Mouse (Mus musculus): ENCODE data around the gene Igdcc4.
A peak's percentile ranks its signal among the peaks of the same experiment; 100 is the strongest.

The Igdcc4 gene

DNA sequence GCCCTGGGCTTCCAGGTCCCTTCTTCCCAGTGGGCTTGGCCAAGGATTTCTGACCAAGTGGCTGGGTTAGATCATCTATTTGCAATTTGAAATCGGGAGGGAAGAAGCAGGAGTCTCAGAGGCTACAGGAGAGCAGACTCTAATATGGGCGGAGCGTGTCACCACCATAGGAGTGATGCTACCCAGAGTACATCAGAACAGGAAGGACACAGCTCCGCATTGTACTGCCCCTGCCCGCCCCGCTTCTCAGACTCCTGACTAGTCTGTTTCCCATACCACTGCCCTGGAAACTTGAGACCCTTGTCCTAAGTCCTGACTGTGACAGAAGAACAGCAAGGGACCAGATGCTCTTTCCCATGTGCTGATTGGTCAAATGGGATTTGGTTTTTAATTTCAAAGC lies 56.3 kb downstream of the Igdcc4 start:
- DNase-seq (ENCODE audit: low spot score): no peak

DNA sequence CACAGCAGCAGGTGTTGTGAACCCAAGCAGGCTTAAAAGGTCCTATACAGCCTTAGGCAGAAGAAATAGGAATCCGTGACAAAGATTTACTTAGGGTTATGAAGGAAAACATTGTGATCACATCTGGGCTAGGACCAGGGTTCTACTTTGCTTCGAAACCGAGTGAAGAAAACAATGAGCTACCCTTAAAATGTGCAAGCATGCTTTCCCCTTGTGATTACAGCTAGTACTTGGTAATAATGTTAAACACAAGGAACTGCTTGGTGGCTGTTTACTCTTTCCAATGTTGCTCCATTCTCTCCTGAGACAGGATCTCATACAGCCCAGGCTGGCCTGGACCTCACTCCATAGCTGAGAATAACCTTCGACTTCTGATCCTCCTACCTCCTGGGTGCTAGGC lies 59.9 kb downstream of the Igdcc4 start:
- no peak for DNase-seq (ENCODE audit: low spot score)

DNA sequence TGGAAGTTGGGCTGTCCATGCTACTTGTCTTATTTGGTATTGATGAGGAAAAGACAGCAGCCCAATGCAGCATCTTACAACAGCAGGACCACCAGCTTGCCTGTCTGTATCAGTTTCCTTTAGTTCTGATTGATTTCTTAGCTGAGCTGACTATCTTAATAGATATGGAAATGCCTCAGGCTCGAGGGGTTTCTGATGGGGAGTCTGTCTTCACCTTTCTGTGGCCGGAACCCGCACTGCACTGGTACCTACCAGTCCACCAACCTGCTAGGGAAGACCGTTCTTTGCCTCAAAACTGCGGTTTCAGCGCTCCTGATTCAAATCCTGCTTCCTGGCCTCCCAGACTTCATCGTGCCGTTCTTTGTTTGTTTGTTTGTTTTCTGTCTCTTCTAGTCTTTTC lies 60.6 kb downstream of the Igdcc4 start:
- no peak for DNase-seq (ENCODE audit: low spot score)

DNA sequence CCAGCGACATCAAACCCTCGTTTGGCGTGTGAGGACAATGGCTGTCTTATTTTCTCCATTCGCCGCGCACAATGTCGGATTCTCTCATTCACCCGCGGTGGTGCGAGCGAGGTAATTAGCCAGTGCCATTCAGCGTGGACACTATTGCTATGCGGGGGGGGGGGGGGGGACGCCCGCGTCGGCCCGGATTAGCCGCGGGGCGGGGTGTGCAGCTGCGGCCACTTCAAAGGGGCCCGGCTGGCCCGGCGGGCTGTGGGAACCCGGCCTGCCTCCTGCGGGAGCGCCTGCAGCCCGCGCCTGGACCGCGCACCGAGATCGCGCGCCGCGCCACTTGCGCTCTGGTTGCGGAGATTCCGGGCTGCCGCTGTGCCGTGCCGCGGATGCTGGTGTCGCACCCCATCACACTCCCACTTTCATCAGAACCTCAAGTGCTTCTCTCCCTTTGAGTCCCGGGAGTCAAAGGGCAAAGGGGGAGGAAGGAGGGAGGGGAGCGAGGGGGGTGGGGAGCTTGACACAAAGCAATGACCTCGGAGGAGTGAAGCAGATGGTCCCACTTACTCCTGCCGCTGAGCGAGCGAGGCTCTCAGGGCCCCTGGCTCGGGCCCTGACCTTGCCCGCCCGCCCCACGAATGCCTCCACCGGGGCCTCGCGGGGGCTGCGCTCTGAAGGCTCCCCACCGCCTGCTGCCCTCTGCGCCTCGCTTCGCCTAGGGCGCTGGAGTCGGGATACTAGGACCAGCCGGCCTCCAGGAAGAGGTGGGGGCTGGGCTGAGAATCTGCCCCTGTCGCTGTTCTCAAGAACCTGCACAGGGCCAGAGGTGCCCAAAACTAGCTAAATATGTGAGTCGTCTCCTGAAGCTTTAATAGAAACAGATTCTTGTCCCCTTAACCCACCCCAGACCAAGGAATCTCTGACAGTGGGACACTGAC lies 61.7 kb downstream of the Igdcc4 start:
- peak; percentile 72 for DNase-seq (ENCODE audit: low spot score)

DNA sequence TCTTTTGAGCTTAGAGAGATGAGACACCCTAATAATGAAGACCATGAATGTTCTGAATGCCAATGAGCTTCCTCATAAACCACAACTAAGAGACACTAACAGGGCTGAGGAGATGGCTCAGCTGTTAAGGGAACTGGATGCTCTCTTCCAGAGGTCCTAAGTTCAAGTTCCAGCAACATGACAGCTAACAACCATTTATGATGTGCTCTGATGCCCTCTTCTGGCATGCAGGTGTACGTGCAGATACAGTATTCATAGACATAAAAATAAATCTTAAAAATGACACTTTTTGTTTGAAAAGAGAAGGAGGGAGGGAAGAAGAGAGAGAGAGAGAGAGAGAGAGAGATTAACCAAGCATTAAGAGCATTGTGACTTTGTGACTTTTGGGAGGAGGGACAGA lies 63.6 kb downstream of the Igdcc4 start:
- DNase-seq (ENCODE audit: low spot score): no peak

DNA sequence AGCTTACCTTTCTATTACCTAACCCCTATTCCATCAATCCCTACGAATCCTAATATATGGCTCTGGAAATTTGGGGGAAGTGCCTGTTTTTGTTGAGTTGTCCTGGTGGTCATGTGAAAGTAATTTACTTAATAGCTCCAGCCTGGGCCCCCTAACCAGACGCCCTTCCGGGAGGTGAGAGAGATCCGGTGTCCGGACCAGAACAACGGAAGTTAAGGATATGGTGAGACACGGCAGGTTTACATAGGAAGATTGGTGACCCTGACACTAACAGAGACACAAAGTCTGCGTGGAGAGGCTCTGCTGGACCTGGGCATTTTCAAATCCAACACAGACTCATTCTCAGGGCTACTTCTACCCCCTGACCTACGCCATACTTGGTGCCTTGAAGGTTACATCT lies 65.1 kb downstream of the Igdcc4 start:
- DNase-seq (ENCODE audit: low spot score): no peak

DNA sequence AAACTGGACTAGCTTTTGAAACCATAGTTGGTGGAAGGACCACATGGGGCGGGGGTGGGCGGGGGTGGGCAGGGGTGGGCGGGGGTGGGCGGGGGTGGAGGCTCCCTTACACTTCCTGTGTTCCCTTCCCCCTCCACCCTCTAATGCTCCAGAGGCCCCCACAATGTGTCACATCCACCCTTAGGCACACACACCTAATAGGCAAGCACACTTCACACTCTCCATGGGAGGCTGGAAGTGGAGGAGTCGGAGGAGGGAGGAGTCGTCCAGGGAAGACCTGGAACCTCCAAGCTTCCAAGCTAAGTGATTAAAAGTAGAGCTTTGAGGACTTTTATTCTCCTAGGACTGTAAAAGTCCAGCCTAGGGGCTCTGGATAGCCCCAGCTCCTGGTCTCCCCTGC lies 67.2 kb downstream of the Igdcc4 start:
- DNase-seq (ENCODE audit: low spot score): no peak

DNA sequence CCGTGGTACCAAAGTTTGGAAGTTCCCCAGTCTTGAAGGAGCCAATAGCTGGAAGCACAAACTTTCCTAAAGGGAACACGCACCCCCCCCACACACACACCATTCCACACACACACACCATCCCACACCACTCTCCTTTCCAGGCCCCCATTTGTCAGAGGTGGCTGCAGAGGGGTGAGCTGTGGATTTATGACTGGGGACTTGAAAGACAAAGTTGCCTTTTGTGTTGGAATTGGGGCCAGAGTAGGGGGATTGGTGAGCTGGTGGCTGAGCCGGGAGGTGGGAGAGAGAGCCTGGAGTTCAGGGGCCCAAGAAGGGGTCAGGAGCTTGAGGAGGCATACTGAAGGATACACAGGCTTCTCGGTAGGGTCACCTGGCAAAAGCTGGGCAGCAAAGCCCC lies 67.7 kb downstream of the Igdcc4 start:
- no peak for DNase-seq (ENCODE audit: low spot score)

DNA sequence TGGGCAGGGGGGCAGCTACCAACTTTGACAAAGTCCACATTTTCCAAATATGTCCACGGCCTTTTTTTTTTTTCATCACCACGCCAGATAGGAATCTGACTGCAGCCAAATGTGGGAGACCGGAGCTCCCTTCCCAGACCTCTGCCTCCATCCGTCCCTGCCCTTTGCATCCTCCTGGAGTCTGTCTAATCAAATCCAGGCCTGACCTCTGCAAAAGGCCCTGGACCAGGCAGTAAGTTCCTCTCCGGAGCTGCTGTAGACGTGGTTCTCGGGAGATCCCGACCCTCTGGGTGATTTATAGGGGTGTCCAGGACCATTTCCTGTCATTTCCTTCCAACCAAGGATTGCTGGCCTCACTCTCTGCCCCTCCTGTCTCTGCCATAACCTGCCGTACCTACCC lies 71.4 kb downstream of the Igdcc4 start:
- DNase-seq (ENCODE audit: low spot score): no peak

DNA sequence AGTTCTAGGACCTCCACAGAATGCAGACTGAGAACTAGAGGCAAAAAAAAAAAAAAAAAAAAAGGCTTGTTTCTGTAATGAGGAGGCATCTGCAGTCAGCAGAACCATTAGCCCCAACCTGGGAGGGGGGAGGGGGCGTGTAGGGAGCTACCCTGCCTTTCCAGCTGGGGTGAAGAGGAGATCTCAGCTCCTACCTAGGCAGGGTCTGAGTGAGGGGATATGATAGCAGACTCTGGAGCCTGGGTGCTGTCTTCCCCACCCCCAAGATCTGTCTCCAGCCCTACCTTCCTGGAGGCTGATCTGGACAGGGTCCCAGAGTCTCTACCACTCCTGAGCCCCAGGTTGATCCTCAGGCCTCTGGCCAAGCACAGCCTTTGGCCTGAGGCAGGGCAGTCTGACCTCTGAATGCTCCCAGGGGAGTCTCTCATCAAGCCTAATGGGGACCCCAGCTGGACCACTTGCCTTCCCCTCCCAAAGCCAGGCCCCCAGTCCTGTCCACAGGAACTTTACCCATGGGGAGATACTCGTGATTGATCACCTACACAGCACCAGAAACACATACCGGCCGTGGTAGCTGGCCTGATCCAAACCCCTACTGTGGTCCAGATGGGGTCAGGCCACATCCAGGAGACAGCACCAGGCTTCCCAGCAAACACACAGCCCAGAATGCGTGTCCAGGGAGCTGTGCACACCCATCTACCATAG lies 74.1 kb downstream of the Igdcc4 start:
- no peak for DNase-seq (ENCODE audit: low spot score)

DNA sequence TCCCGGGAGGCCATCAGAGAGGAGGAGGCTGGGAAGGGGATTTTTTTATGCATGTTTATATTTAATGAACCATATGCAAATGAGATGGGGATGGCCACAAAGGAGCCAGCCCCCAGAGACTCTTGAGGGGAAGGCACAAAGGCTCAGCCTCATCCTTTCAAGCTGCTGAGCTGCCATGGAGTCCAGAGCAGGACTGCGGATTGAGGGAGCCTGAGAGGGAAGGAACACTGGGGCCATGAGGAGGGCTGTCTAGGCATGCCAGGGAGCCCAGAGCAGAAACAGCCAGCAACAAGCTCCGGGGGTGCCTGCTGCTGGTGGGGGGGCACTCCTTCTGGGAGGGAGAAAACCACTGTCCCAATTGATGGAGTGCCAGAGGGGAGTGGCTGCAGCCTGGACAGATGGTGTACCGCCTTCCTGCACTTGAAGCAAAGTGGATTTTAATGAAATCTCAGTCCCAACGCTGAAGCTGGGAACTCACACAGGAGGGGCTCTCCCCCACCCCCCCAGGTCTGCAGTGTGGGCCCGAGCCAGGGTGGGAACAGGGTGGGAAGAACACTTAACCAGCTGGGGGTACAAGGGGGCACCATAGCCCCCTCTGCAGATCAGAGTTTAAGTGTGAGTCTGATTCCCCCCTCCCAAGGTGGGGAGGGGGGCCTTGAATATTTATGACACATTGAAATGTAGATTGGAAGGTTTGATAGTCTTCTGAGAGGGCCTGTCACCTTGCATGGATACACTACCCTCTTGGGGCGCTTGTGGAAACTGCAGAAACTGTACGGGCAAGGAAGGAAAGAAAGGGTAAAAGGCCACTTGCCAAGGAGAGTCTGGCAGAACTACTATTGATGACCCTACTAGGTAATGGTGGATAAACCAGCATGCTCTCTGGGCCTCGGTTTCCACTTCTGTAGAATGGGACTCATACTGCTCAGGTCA lies 74.9 kb downstream of the Igdcc4 start:
- DNase-seq (ENCODE audit: low spot score): peak; percentile 46

DNA sequence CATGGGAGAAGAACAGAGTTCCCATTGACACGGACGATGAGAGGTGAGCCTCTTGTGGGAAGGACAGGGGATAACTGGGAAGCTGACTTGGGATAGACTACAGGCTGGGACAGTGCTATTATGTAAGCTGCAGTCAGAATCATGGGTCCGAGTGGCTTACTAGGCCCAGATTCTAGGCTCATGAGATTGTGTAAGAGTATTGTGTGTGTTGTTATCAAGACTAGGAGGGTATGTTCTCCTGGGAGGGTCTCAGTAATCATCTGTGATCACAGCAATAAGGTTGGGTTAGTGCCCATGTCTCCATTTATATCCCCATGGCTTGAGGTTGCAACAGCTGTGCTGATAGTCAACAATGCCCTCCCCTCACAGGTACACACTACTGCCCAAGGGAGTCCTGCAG lies 76.2 kb downstream of the Igdcc4 start:
- DNase-seq (ENCODE audit: low spot score): no peak

DNA sequence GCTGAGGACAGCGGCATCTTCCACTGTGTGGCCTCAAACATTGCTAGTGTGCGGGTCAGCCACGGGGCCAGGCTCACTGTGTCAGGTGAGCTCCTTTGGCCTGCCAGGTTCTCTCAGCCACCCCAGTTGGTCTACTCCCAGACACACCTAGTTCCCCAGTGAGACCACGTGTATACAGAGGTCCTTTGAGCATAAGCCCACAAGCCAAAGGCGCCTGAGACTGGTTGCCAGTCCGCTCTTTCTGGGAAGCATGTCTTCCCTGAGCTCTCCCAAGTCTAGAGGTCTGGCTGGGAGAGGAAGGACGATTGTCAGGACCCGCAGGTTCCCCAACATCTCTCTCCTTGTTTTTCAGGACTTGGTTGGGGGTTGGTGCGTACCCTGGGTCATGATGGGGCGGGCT lies 76.6 kb downstream of the Igdcc4 start:
- DNase-seq (ENCODE audit: low spot score): no peak

DNA sequence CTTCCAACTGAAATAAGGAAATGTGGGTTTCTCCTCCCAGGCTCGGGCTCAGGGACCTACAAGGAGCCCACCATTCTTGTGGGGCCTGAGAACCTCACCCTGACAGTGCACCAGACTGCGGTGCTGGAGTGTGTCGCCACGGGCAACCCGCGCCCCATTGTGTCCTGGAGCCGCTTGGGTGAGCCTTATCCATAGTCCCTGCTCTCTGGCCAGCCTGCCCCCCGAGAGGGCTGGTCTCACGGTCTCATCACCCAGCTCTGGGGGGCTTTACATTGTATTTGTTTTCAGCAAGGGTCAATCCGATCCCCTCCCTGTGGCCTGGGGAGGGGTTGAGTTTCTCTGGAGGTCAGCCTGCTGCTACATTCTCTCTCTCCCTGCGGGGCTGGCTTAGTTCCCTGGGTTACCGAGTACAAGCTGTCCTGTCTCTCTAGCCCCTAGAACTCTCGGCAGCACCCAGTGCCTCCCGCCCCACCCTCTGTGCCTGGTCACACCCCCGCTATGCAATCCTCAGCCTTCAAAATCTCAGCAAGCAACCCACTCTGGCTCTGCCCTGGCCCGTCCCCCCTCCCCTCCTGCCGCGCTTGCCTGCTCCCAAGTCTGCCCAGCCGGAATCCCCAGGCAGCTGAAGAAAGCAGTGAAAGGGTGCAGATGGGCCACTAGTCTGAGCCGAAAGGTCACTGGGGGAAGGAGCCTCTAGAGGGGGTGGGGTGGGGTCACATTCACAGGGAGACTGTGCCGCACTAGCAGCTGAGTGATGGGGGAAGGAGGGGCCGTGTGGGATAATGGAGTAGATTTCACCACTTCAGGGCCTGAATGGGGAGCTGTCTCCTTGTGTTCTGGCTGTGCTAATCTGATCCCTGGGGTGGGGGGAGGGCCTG lies 77.3 kb downstream of the Igdcc4 start:
- DNase-seq (ENCODE audit: low spot score): peak; percentile 86

DNA sequence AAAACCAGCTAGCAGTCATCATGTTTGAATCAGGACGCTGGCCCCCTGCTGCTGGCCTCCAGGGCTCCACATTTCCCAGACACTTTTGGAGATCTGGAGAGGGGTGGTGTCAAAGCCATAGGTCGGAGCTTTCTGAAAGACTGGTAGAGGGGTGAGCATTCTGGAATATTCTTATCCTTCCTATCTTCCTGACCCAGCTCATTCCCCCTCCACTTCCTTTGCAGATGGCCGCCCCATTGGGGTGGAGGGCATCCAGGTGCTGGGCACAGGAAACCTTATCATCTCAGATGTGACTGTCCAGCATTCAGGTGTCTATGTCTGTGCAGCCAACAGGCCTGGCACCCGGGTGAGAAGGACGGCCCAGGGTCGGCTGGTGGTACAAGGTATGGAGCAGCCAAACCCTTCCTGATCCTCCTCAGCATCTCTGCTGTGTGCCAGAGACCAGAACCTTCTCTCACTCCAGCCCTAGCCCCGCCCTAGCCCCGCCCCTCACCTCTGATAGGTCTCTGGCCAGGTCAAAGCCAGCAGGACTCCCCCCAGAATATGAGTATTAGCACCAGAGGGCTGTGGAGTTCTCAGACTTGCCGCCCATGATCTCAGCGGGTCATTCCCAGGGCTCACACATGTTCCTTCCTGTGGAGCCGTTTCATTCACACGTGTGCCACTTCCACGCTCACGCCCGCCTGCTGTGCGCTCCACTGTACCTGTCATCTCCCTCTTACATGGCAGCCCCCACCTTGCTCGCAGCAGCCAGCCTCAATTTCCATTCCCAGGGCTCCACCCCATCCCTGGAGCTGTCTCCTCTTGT lies 78.7 kb downstream of the Igdcc4 start:
- DNase-seq (ENCODE audit: low spot score): no peak

Measured in retina, embryonic 14.5 days (tissue).